Mouse (Mus musculus) ZHBTc4 (cell line): ENCODE results near the gene Slc31a2.
A peak's percentile ranks its signal among the peaks of the same experiment; 100 is the strongest.

Experiments
- DNase-seq: peaks from one replicate; pipeline ENCODE4 v3.0.0-alpha.2; 2011; ENCODE audit warnings: low read depth, low spot score

Gene Slc31a2

DNA sequence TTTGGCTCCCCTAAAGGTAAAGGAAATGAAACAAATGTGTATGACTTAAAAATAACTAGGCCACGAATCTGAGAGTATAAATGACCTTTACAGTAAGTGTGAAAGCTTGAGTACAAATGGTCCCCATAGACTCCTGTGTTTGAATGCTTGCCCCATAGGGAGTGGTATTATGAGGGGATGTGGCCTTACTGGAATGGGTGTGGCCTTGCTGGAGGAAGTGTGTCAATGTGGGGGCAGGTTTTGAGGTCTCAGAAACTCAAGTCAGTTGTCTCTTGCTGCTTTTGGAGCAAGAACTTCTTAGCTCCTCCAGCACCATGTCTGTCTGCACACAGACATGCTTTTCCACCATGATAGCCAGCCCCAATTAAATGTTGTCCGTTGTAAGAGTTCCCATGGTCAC, 54.1 kb downstream of the Slc31a2 start:
- peak; percentile 36 for DNase-seq

- no peak for DNase-seq
Observed at GRCm38 (mm10) chr4:62318294-62318693, 55.9 kb downstream of the Slc31a2 start.

- DNase-seq, result no peak
Observed at GRCm38 (mm10) chr4:62322684-62323083, 60.3 kb downstream of the Slc31a2 start.

DNA sequence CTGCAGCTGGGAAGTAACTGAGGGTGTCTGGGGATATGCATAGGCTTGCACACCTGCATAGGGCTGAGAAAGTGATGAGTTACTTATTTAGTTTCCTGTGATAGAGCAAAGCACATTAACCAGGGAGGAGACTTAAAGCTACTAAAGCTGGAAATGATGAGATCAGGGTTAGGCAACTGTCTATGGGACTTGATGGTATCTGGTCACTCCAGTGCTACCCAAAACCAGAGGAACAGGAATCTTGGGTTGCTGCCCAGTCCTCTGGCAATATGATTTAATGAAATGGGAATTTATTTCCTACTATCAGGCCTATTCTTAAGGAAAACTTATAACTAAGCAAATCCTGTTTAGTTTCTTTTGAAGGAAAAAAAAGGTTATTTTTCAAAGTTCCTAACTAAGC, 63.7 kb downstream of the Slc31a2 start:
- no peak for DNase-seq

DNA sequence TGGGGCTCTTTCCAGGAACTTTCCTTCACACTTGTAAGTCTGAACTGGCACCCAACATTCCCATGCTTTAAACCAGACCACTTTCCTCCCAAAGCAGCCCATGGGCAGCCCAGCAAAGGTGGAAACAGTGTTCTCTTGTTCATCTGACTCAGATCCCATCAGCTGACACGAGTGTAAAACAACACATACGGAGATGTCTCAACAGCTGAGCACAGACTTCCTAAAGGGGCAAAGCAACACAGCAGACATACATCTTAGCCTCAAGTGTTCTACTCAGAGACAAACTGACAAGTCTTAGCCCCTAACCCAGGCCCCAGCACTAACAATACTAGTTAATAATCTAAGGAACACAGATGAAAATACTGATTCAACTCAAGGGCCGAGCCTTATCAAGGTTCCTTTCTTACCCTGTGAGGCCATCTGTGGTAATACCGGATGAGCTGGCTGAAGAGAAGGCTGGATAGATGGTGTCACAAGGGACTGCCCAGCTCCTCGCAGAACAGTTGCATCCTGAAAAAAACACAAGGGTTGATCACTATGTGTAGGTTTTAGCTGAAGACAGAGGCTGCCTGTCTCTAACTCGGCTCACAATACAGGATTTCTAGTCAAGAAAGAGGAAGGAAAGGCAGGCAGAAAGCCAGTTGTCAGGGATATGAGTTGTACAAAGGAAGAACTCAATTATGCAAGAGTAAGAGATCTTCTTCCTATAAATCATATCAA, 66.7 kb downstream of the Slc31a2 start:
- no peak for DNase-seq

DNA sequence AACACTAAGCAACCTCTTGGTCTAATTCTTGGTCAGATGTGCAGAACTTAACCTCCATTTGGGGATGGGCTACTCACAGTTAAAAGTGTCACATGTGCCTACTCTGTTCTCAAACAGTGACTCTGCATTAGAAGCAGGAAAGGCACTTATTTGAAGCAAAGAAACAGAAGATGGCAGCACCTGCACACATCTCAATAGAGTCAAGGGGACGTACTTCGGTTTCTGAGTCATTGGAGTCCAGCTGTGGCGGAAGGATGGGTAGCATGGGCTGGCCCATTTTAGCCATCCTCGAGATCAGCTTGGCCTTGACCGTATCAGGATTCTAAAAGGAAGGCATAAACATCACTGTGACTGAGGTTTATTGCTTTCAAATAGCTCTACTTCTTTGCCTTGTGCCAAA, 69.6 kb downstream of the Slc31a2 start:
- DNase-seq, result peak; percentile 22

GRCm38 (mm10) chr4:62338536-62338935, 76.2 kb downstream of the Slc31a2 start:
- no peak for DNase-seq

GRCm38 (mm10) chr4:62344000-62344399, 81.6 kb downstream of the Slc31a2 start:
- DNase-seq, result peak; percentile 43

GRCm38 (mm10) chr4:62345827-62346226, 83.5 kb downstream of the Slc31a2 start:
- DNase-seq, result no peak

GRCm38 (mm10) chr4:62347605-62348328, 85.4 kb downstream of the Slc31a2 start:
- DNase-seq, result no peak
